Mouse (Mus musculus) liver, embryonic 14.5 days (tissue): ENCODE results near the gene Chst11. TPM values are rescaled to one million over a fixed set of nuclear protein-coding genes. Genes with fewer than 3 reads are reported as not detected.
A peak's percentile ranks its signal among the peaks of the same experiment; 100 is the strongest.

Experiments
- ATAC-seq: fragments of 200-750 bp; cut with Nextera tagmentation; 2 replicates; pipeline ENCODE4 v1.8.0; 2017; ENCODE audit warnings: moderate number of reproducible peaks, mild to moderate bottlenecking, moderate library complexity; ENCODE audit not compliant: insufficient read depth
- DNase-seq, 3 experiments: peaks; one replicate each; pipeline ENCODE4 v3.0.0-alpha.2; 2012 to 2013; ENCODE audit warnings: low read depth in 3 of 3, low spot score in 3 of 3
- H3K27ac ChIP-seq: fragments of 300-500 bp; sonication (generic); 2 replicates; pipeline ENCODE4 v1.5.1; 2014; ENCODE audit warnings: moderate library complexity, mild to moderate bottlenecking, control low read depth, inconsistent platforms
- H3K27me3 ChIP-seq: fragments of 300-500 bp; sonication (generic); 2 replicates; pipeline ENCODE4 v1.6.1; 2014; ENCODE audit warnings: mild to moderate bottlenecking, low read length, moderate library complexity; ENCODE audit not compliant: control insufficient read depth, insufficient read depth
- H3K36me3 ChIP-seq: fragments of 300-500 bp; sonication (generic); replicated peaks from 2 replicates; pipeline ENCODE4 v1.6.1; 2014; ENCODE audit warnings: low read depth; ENCODE audit not compliant: control insufficient read depth, insufficient read depth
- H3K4me1 ChIP-seq, 2 experiments: fragments of 200-500 bp in 1 of 2; fragments of 300-500 bp in 1 of 2; sonication (generic) in 1 of 2; replicated peaks; 2 replicates each; pipeline ENCODE4 v1.6.1; 2012 to 2014; ENCODE audit warnings: antibody characterized with exemption in 1 of 2, inconsistent platforms in 1 of 2, low read length in 1 of 2; ENCODE audit not compliant: control insufficient read depth in 2 of 2, insufficient read depth in 2 of 2
- H3K4me2 ChIP-seq: fragments of 300-500 bp; sonication (generic); 2 replicates; pipeline ENCODE4 v1.6.1; 2014; ENCODE audit warnings: low read depth, mild to moderate bottlenecking, control low read depth, moderate library complexity
- H3K4me3 ChIP-seq, 2 experiments: fragments of 200-500 bp in 1 of 2; fragments of 300-500 bp in 1 of 2; sonication (generic) in 1 of 2; 2 replicates each; pipeline ENCODE4 v1.5.1; 2012 to 2014; ENCODE audit warnings: low read depth in 2 of 2, low read length in 2 of 2, mild to moderate bottlenecking in 2 of 2, control low read depth in 1 of 2, inconsistent platforms in 1 of 2, moderate library complexity in 1 of 2; ENCODE audit not compliant: insufficient read depth in 1 of 2
- H3K9ac ChIP-seq: fragments of 300-500 bp; sonication (generic); replicated peaks from 2 replicates; pipeline ENCODE4 v1.6.1; 2014; ENCODE audit warnings: mild to moderate bottlenecking, control low read depth, moderate library complexity
- H3K9me3 ChIP-seq: fragments of 300-500 bp; sonication (generic); 2 replicates; pipeline ENCODE4 v1.6.1; 2016; ENCODE audit warnings: low read length, mixed read lengths; ENCODE audit not compliant: control insufficient read depth
- CTCF ChIP-seq: IDR thresholded peaks from 2 replicates; pipeline ENCODE4 v1.5.1; 2016; ENCODE audit warnings: antibody characterized with exemption, low read depth, control low read depth
- EP300 ChIP-seq: IDR thresholded peaks from 2 replicates; pipeline ENCODE4 v1.6.1; 2016; ENCODE audit warnings: antibody characterized with exemption, low read depth
- WGBS: fragments of 180-500 bp; shearing (Covaris S2); extraction: QIAGEN DNeasy Blood & Tissue Kit; methylation state at CpG from one replicate; pipeline ENCODE4 v1.1.7; 2014; ENCODE audit not compliant: insufficient replicate concordance; 5-methylcytosine and 5-hydroxymethylcytosine counted together
- polyA plus RNA-seq, 2 experiments: library from polyadenylated mRNA; depleted of rRNA in 1 of 2; stranded (reverse) in 1 of 2; unstranded in 1 of 2; fragments of >200 nt; fragmentation: Nextera tagmentation in 1 of 2; extraction: Ambion mirVana in 1 of 2; gene quantifications; 2 replicates each; pipeline versions ENCODE4 v1.2.1 to v1.2.3; 2012 to 2014

Gene Chst11
- polyA plus RNA-seq, 2 experiments, result 1.8 to 5.2 TPM

DNA sequence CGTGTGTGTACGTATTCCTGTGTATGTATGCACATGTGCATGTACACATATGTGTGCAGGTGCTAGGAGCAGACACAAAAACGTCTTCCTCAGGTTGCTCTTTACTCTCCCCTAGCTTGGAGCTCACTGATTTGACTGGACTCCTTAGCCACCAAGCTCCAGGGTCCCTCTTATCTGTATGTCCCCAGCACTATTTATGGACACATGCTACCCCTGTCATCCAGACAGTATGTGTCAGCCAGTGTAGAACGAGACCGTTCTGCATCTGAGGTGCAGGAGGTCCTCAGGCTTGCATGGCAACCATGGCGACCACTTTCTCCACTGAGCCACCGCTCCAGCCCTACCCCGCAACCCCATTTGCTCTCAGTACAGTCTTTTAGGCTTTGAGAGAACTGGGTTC is 93.4 kb downstream of the Chst11 start:
- Histone ChIP-seq H3K9me3 (no peaks in the 10 kb centered on the region), H3K4me1 (peaks cover 24 to 45% of the 10 kb centered on the region in 2 experiments), H3K9ac (no peak overlapping the region), H3K4me3 (no peak overlapping the region), H3K27ac (no peak overlapping the region), H3K36me3 (no peaks in the 10 kb centered on the region), H3K27me3 (no peaks in the 10 kb centered on the region), H3K4me2 (no peak overlapping the region)
- TF ChIP-seq CTCF (no peak), EP300 (no peak)
- WGBS, result 54% methylated on average over 8 of the region's 8 CpGs
- DNase-seq (no peak), ATAC-seq (no peak)

DNA sequence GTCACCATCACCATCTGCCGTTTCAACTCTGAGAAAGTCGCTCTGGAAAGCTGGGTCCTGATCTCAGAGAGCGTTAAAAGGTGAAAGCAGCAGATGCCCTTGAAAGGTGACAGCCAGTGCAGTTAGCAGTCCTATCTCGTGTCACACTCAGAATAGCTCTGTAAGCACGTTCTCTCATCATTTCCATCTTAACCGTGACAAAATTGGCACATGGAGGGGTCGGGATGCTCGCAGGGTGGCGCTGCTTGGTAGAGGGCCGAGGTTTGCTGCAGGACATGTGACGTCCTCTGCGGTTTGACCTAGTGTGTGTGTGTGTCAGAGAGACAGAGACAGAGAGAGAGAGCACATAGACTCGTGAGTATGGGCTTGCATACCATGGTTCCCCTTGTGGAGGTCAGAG is 94.5 kb downstream of the Chst11 start:
- 46% methylated on average over 13 of the region's 13 CpGs for WGBS
- Histone ChIP-seq H3K27ac (peak overlapping the region; percentile 35; the same call in 1 of the 2 replicates), H3K4me1 (peaks cover 30 to 51% of the 10 kb centered on the region in 2 experiments)

DNA sequence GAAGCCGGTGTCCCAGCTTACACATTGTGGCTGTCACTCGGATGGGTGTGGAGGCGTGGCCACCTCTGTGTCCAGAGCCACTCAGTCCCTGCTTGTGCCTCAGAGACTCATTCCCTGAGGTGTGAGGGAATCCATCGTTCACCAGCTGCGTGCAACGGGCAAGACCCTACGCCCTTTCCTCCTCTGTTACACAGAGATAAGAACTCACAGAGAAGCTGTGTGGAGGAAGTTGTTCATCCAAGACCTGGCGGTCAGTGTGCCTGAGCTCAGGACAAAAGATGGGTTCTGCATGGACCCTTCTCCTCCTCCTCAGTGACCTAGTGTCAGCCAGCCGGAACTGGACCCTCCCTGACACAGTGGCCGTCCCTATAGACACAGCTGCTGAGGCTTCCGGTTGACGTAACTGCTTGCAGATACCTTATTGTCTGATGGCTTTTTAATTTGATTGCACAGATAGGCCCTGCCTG is 95.0 kb downstream of the Chst11 start:
- Histone ChIP-seq H3K4me1 (peaks cover 30 to 51% of the 10 kb centered on the region in 2 experiments), H3K27me3 (no peaks in the 10 kb centered on the region), H3K9me3 (no peaks in the 10 kb centered on the region), H3K4me3 (no peak overlapping the region), H3K4me2 (peak overlapping the region; percentile 43), H3K9ac (peak overlapping the region; percentile 7; the same call in 1 of the 2 replicates), H3K27ac (no peak overlapping the region), H3K36me3 (no peaks in the 10 kb centered on the region)
- DNase-seq, result peak; percentile 55 to 59 (median 57)
- 8% methylated on average over 12 of the region's 12 CpGs for WGBS
- ATAC-seq, result peak; percentile 88
- TF ChIP-seq CTCF (no peak), EP300 (peak; percentile 70; the same call in 1 of the 2 replicates)

More for the DNA sequence above, 94.5 kb downstream of the Chst11 start:
- H3K4me3 ChIP-seq, result no peak overlapping the region
- H3K4me2 ChIP-seq, result peak overlapping the region; percentile 43
- no peak for TF ChIP-seq EP300
- TF ChIP-seq CTCF, result 0 out of 2 replicates have a peak, but pooled peaks have one; percentile 5
- H3K27me3 ChIP-seq, result no peaks in the 10 kb centered on the region
- no peaks in the 10 kb centered on the region for H3K36me3 ChIP-seq
- no peak for DNase-seq
- peak; percentile 16; the same call in 1 of the 2 replicates for ATAC-seq
- H3K9me3 ChIP-seq, result no peaks in the 10 kb centered on the region
- H3K9ac ChIP-seq, result no peak overlapping the region

DNA sequence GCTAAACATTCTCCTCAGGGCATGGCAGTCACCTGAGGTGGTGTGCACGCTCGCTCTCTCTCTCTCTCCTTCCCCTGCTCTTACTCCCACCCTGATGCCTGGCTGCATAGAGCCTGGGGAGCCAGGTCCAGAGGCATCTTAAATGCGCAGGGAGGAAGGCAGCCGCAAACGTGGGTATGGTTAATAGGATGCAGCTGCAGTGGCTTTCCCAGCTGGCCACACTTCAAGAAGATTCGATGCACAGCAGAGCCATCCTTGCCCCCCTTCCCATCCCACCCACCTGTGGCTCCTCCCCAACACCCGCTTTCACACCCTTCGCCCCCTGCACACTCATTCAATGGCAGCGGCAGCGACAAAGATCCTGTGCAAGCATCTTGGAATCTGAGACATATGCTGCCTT is 95.6 kb downstream of the Chst11 start:
- H3K27me3 ChIP-seq, result no peaks in the 10 kb centered on the region
- H3K36me3 ChIP-seq, result no peaks in the 10 kb centered on the region
- no peak for ATAC-seq
- peaks cover 30 to 51% of the 10 kb centered on the region in 2 experiments for H3K4me1 ChIP-seq
- no peak for DNase-seq
- H3K4me2 ChIP-seq, result no peak overlapping the region
- H3K27ac ChIP-seq, result no peak overlapping the region
- H3K4me3 ChIP-seq, result no peak overlapping the region
- WGBS, result 73% methylated on average over 10 of the region's 10 CpGs
- TF ChIP-seq EP300, result no peak
- TF ChIP-seq CTCF, result no peak
- no peaks in the 10 kb centered on the region for H3K9me3 ChIP-seq
- H3K9ac ChIP-seq, result no peak overlapping the region

- H3K4me2 ChIP-seq, result no peak overlapping the region
- peaks cover 28 to 43% of the 10 kb centered on the region in 2 experiments for H3K4me1 ChIP-seq
Observed at GRCm38 (mm10) chr10:83083946-83084345, 98.6 kb downstream of the Chst11 start.

More at GRCm38 (mm10) chr10:83083946-83084345, 98.6 kb downstream of the Chst11 start:
- DNase-seq (peak in 1 of 3 experiments; percentile 58), ATAC-seq (peak; percentile 23; the same call in 1 of the 2 replicates)
- H3K36me3 ChIP-seq, result no peaks in the 10 kb centered on the region
- 7% methylated on average over 9 of the region's 9 CpGs for WGBS
- no peak overlapping the region for H3K27ac ChIP-seq
- TF ChIP-seq EP300, result no peak
- TF ChIP-seq CTCF, result no peak
- H3K9me3 ChIP-seq, result no peaks in the 10 kb centered on the region
- no peak overlapping the region for H3K4me3 ChIP-seq
- H3K27me3 ChIP-seq, result no peaks in the 10 kb centered on the region
- H3K9ac ChIP-seq, result no peak overlapping the region
